Mouse (Mus musculus) A20 (cell line): ENCODE data around the gene Ssu72.

Experiments used
- DNase-seq: peaks from one replicate; pipeline ENCODE4 v3.0.0-alpha.2; 2011; ENCODE audit warnings: low read depth, low spot score

The Ssu72 gene

DNA sequence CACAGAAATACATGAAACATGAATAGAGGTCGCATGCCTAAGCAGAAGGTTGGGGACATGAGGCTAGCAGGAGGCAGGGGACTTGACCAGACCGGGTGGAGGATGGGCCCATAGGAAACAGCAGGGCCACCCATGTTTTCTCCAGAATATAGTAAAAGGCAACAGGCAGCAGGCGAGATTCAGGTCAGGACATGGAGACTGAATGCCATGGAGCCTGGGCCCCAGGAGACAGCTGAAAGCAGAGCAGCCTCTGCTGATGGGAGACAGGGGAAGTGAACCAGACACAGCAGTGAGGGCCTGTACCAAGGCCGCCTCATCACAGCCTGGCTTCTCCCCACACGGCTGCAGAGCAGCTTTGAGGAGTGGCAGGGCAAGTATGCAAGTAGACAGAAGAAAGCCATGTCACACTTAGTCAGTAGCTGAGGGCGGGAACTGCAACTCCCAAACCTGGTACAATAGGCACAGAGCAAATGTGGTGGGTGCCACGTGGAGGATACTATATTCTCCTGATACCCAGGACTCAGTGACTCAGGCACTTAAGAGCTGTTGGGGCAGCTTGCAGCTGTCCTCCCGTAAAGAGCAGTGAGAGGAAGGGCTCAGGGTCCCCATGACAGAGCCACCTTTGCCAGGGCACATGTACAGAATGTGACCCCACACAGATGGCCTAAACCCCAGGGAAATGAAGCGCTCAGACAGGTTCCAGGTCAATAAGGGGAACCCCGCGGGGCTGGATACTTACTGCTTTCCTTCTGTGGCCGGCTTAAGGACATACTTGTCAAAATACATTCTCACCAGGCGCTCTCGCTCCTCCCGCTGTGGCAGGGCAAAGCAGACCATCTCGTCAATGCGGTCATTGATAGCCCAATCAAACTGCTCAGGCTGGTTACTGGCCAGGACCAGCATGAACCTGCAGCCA lies 42.2 kb downstream of the Ssu72 start:
- no peak for DNase-seq

GRCm38 (mm10) chr4:155757011-155757410 lies 52.4 kb downstream of the Ssu72 start:
- DNase-seq, result no peak

- DNase-seq, result peak; percentile 82
Observed at GRCm38 (mm10) chr4:155759862-155760612, 55.4 kb downstream of the Ssu72 start.

DNA sequence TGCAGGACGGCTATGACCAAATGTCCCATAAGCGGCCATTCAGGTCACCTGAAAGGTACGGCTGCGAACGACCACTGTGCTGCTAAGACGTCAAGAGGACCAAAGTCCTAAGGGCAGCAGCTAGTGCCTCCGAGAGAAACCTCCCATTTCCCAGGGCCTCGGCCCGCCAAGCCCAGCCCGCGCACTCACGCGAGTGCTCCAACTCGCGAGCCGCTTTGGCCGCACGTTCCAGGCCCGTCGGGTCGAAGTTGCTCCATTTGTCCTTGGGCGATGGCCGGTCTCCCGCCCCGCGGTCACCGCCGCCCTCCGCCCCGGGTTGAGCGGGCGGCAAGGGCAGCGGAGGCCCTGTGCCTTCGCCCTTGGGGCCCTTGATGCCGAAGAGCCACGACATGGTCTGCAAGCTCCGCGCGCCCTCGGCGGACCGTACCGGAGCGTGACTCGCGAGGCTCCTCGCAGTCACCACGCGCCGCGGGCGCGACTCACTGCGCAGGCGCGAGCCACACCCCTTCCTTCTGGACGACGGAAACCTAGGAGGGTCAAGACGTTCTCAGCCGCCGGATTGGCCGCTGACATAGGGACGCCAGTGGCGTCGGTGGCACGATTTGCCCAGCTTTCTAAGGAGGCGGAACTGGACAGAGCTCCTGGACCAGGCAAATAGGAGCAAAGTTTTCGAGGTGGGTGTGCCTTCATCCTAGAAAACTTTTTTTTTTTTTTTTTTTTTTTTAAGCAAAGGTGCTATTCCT lies 56.2 kb downstream of the Ssu72 start, which contains the start of gene Atad3a:
Atad3a (minus strand) TSS at position 481 of the 743 bp plus-strand sequence.
- DNase-seq, result peak; percentile 98

DNA sequence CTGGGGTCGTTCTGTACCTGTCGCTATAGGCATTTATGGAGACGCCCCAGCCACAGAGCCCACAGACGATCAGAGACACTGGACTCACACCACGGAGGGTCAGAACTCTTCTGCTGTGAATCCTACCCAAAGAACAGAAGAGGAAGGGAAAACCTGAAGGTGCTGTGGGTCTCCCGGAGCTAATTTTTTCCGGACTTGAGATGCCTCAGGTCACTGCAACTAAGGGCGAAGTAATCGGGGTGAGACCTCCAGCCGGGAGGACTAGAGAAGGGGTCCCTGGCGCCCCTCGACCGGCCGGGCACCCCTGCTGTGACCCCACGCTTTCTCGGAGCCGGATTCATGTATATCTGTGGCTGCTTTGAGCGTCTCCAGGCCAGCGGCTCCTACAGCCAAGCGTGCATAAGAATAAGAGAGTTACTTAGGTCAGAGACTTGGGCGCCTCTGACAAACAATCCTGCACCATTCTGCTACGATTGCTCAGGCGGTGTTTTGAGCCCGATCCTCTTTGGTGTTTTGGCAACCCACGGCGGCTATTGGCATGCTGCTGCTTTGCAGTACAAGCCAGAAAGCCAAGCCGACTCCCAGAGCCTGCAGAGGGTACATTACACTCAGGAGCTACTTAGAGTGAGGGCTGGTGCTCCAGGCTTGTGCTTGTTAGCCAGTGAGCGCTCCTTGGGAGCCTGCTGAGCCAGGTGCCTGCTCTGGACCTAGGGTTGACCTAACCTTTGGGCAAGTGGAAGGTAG lies 56.9 kb downstream of the Ssu72 start:
- DNase-seq, result peak; percentile 52

GRCm38 (mm10) chr4:155762357-155762756 lies 57.8 kb downstream of the Ssu72 start:
- no peak for DNase-seq

- no peak for DNase-seq
Observed at GRCm38 (mm10) chr4:155769496-155769879, 64.9 kb downstream of the Ssu72 start.

DNA sequence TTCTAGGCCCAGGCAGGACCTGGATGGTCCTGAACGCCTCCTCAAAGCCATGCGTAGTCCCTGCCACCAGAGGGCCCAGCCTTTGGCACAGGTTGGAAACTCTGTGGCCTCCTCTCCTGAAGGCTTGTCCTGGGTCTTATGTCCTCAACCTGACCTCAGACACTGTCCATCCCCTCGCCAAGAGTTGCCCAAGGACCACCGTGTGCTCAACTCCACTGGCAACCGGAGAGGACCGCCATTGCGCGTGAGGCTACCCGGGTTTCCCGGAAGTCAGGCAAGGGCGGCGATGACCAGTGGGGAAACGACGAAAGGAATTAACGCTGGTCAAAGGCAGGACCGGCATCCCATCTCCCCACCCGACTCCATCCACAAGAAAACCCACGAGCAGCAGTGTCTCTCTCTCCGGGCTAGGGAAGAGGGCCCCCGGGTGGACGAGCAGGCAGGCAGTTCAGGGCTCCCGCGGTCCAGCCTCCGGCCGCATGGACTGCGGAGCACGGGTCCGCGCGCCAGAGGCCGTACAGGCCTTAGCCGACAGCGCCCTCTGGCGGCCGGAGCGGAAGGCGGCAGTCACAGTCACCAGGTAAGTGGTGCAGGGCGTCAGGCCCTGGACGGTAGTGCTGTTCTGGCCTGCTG lies 65.4 kb downstream of the Ssu72 start:
- peak; percentile 90 for DNase-seq

DNA sequence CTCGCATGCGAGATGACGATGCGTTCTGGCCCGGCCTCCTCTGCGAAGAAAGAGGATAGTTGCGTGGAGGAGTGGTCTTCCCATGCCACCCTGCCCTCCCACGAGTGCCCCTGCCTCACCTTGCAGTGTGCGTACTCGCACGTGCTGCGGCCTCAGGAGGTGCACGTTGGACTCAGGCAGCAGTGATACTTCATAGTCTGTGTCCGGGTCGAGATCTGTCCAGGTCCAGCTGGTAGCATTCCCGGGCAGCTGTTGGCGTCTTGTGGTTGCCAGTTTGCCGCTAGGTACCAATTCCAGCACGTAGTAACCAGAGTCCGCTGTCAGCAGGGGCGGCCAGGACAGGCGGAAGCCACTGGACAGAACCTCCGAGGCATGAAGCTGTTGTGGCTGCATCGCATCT lies 66.0 kb downstream of the Ssu72 start:
- DNase-seq, result no peak

- DNase-seq, result no peak
Observed at GRCm38 (mm10) chr4:155771706-155772105, 67.1 kb downstream of the Ssu72 start.

- no peak for DNase-seq
Observed at GRCm38 (mm10) chr4:155772786-155773185, 68.2 kb downstream of the Ssu72 start.

GRCm38 (mm10) chr4:155773335-155774078 lies 68.9 kb downstream of the Ssu72 start:
- no peak for DNase-seq

DNA sequence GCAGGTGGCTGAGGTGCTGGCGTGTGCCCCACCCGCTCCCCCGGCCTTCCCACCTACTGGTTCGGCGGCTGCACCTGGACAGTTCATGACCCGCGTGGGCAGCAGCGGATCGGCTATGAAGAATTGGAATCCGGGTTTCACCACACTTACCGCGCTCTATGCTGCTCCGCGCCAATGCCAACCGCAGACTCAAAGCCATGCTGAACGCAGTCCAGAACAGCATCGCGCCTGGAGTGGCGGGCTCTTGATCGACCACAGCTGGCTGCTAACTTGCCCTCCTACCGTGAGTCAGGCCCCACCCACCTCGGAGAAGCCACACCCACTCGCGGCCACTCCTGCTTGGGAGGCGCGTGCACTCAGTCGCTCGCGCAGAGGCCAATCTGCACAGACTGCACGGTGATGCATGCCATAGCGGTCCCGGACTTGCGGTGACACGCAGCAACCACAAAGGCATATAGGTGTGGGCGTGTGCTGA lies 69.7 kb downstream of the Ssu72 start, which contains the start of gene Vwa1:
Vwa1 (minus strand) TSS at position 419 of the 475 bp plus-strand sequence.
- peak; percentile 93 for DNase-seq

GRCm38 (mm10) chr4:155774971-155775740 lies 70.6 kb downstream of the Ssu72 start:
- peak; percentile 87 for DNase-seq

DNA sequence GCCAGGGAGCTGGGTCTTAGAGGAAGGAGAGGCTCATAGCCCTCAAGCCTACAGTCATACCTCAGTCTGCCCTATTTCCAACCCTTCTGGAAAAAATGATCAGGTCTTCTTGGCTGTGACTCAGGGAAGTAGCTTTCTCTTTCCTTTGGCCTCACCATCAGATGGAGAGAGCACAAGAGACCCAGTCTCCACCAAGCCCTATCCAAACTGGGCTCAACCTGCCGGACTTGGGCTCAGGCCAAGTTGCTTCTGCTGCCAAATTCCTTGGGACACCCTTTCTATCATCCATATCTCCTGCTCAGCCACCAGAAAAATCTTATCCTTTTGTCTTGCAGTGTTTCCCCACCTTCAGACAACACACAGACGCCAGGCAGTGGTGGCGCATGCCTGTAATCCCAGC lies 71.3 kb downstream of the Ssu72 start:
- DNase-seq, result no peak

- no peak for DNase-seq
Observed at GRCm38 (mm10) chr4:155776704-155777335, 72.2 kb downstream of the Ssu72 start.

DNA sequence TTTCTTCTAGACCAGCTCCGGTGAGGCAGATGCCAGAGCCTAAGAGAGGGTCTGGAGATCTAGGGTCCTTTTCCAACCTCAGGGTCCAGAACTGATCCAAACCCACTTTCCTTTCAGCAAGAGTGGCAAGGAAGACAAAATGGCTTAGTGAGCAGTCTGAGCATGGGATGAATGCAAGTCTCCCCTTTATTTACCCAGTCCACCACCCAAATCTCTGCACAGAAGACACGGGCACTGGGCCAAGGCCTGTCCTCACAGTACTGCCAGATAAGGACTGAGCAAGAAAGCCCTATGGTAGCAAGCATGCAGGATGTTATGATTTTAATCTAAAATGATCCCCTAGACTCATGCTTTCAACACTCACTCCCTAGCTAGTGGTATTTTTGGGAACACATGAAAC lies 73.2 kb downstream of the Ssu72 start:
- DNase-seq, result no peak

DNA sequence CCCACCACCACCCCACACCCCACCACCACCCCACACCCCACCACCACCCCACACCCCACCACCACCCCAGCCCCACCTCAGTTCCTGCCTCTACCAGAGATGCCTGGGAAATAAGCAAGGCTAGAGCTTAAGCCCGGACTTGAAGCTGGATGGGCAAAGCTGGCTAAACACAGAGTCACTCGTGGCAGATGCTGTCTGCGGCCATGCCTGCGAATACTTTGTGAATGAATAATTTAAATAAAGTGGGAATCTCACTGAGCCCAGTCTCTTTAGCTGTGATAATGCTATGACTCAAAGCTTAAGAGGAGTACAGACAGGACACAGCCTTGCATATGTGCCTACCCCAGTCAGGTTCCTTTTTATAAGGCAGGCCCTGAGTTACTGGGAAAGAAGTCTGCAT lies 74.9 kb downstream of the Ssu72 start:
- DNase-seq, result no peak

DNA sequence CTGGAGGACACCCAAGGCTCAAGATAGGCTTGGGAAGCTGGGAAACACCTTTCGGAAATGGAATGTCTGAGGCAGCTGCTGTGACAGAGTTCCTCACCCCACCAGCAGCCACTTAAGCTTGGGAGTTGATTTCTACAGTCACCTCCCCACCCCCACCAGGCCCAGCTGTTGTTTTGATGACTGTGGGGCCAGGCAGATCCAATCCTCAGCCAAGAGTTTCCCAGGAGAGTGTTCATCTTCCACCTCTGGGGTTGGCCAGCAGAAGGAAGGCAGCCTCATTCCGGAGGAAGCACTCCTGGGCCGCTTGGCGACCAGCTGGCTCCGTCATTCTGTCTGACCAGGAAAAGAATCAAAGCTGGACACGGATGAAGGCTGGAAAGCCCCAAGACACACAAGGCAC lies 76.3 kb downstream of the Ssu72 start:
- no peak for DNase-seq
